Mouse (Mus musculus) erythroblast, embryonic 14.5 days (primary cell): ENCODE measurements at regions not wholly inside any gene's neighbourhood (a gene's known extent, or its start where the extent isn't known, plus 50 kb on each side); places are given as distances from the start of the nearest gene placed in this dataset.
"Not testable (repeated sequence)": the region's sequence is repeated elsewhere in the genome, so short reads cannot be mapped to it uniquely, and the experiment has no call there.

Experiments used
- H3K27me3 ChIP-seq: 2 replicates; pipeline ENCODE4 v1.6.1; 2012; ENCODE audit warnings: inconsistent platforms; ENCODE audit not compliant: control insufficient read depth
- H3K36me3 ChIP-seq: 2 replicates; pipeline ENCODE4 v1.6.1; 2012; ENCODE audit warnings: mild to moderate bottlenecking, inconsistent platforms; ENCODE audit not compliant: control insufficient read depth
- H3K4me1 ChIP-seq: 2 replicates; pipeline ENCODE4 v1.6.1; 2012; ENCODE audit warnings: inconsistent platforms; ENCODE audit not compliant: control insufficient read depth
- H3K4me3 ChIP-seq: replicated peaks from 2 replicates; pipeline ENCODE3; 2012; ENCODE audit warnings: moderate library complexity, mild to moderate bottlenecking, inconsistent platforms
- H3K9me3 ChIP-seq: 2 replicates; pipeline ENCODE4 v1.6.1; 2012; ENCODE audit warnings: low read length, inconsistent platforms, mixed read lengths; ENCODE audit not compliant: control insufficient read depth
- GATA1 ChIP-seq: IDR thresholded peaks from 2 replicates; pipeline ENCODE4 v1.6.1; 2012; ENCODE audit warnings: low read length, inconsistent platforms, mixed read lengths
- TAL1 ChIP-seq: IDR thresholded peaks from 3 replicates; pipeline ENCODE4 v1.6.1; 2012; ENCODE audit warnings: low read length, inconsistent platforms, mixed read lengths

DNA sequence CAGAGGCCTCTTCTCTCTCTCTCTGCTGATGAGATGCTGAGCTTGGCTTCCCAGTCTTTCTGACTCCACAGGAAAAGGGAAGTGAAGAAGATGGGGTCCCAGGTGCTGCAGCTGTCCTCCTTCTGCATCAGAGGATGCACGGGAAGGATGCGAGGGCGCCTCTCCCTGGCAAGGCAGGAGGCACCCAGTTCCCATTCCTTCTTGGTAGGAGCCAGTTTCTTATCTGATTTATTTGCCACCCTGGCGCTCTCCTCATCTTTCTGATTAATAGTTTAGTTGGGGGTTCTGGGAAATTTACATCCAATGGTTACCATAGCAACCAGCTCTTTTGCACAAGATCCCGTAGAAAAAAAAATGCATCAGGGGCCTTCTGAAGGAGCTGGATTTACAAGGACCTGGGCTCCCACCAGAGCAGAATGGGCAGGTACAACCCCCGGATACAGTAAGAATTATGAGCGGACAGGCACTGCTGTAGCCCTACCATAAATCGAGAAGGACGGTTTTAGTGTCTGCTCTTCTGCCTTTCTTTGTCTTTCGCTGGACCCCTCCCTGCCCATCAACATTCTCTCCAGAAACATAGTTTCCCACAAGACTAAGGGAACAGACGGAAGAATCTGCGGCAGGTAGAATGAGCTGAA is 107.2 kb upstream of the Shb start:
- Histone ChIP-seq H3K4me3 (no peak overlapping the region), H3K36me3 (no peaks in the 10 kb centered on the region), H3K9me3 (peaks cover 9% of the 10 kb centered on the region), H3K4me1 (no peaks in the 10 kb centered on the region), H3K27me3 (no peaks in the 10 kb centered on the region)
- TF ChIP-seq GATA1, result no peak
- TF ChIP-seq TAL1, result no peak

DNA sequence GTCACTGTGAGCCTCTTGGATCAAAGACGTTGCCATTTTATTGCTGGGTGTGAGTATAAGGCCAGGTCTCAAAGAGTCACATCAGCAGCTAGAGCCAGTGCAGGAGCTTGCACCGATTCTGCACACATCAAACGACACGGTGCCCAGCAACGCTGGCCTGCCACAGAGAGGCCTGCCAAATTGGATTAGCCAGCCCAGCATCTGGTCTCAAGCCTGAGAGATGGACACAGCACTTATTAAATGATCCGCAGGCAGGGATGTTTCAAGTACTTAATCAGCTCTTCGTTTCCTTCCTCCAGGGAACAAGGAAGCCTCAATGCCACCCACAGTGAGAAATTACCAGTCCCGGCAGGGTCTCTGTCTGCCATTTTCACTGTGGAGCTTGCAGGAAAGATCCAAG is 106.1 kb upstream of the Shb start:
- Histone ChIP-seq H3K36me3 (no peaks in the 10 kb centered on the region), H3K4me1 (no peaks in the 10 kb centered on the region), H3K4me3 (no peak overlapping the region), H3K27me3 (no peaks in the 10 kb centered on the region), H3K9me3 (peaks cover 9% of the 10 kb centered on the region)
- TF ChIP-seq TAL1, result no peak
- TF ChIP-seq GATA1, result no peak

- Histone ChIP-seq H3K4me1 (no peaks in the 10 kb centered on the region), H3K9me3 (peaks cover 5% of the 10 kb centered on the region), H3K27me3 (no peaks in the 10 kb centered on the region), H3K36me3 (no peaks in the 10 kb centered on the region), H3K4me3 (no peak overlapping the region)
- TF ChIP-seq TAL1, result no peak
- no peak for TF ChIP-seq GATA1
These were observed 99.2 kb upstream of the Shb start for GRCm38 (mm10) chr4:45631276-45632045.

DNA sequence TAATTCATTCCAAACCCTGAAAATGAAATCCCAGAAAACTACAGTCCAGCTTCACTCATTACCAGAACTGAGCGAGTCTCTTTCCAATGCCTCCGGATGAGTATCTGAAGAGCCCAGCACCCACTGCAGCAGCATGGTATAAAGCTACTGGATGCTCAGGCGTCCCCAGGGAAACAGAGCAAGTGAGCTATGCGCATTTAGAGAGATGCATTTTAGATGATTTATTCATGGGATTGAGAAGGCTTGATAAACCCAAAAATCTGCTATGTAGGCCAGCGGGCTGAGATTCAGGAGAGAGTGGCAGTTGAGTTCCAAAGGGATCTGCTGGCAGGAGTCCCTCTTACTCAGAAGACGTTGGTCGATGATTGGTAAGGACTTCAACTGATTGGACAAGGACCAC is 93.4 kb upstream of the Shb start:
- Histone ChIP-seq H3K36me3 (no peaks in the 10 kb centered on the region), H3K4me3 (no peak overlapping the region), H3K9me3 (no peaks in the 10 kb centered on the region), H3K4me1 (no peaks in the 10 kb centered on the region), H3K27me3 (no peaks in the 10 kb centered on the region)
- TF ChIP-seq TAL1, result no peak

DNA sequence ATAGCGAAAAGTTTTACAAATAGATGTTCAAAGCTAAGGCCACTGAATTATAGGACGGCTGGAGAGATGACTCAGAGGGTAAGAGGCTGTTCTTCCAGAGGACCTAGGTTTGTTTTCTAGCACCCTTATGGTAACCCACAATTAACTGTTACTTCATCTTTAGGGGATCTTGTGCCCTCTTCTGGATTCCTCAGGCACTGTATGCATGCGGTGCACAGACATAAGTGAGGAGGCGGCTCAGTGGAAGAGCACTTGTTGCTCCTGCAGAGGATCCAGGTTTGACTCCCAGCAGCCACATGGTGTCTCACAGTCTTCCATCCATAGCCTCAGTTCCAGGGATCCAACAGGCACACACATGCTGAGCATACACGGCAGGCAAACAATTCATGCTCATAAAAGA is 89.7 kb upstream of the Shb start:
- Histone ChIP-seq H3K27me3 (no peaks in the 10 kb centered on the region), H3K4me3 (no peak overlapping the region), H3K4me1 (no peaks in the 10 kb centered on the region), H3K9me3 (no peaks in the 10 kb centered on the region), H3K36me3 (no peaks in the 10 kb centered on the region)
- TF ChIP-seq GATA1 (no peak), TAL1 (no peak)

GRCm38 (mm10) chr4:45617126-45617525 is 84.9 kb upstream of the Shb start:
- TF ChIP-seq TAL1 (no peak), GATA1 (no peak)
- Histone ChIP-seq H3K36me3 (no peaks in the 10 kb centered on the region), H3K4me1 (no peaks in the 10 kb centered on the region), H3K9me3 (no peaks in the 10 kb centered on the region), H3K27me3 (no peaks in the 10 kb centered on the region), H3K4me3 (no peak overlapping the region)

DNA sequence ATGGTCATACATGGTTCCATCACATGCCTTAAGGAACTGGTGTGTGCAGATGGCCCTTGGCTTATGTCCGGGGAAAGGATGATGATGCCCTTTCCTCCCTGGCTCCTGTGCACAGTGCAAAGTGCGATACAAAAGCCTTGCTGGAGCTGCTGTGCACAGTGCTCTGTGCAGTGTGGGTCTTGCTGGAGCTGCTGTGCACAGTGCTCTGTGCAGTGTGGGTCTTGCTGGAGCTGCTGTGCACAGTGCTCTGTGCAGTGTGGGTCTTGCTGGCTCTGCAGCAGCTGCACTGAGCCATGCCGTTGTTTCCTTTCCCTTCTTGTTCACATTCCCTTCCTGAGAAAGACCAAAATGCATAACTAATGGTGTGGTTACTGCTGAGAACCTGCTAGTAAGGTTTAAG is 81.2 kb upstream of the Shb start:
- not testable (repeated sequence) for H3K27me3 ChIP-seq, H3K9me3 ChIP-seq, H3K36me3 ChIP-seq, H3K4me3 ChIP-seq
- peaks cover 16% of the 10 kb centered on the region for H3K4me1 ChIP-seq

DNA sequence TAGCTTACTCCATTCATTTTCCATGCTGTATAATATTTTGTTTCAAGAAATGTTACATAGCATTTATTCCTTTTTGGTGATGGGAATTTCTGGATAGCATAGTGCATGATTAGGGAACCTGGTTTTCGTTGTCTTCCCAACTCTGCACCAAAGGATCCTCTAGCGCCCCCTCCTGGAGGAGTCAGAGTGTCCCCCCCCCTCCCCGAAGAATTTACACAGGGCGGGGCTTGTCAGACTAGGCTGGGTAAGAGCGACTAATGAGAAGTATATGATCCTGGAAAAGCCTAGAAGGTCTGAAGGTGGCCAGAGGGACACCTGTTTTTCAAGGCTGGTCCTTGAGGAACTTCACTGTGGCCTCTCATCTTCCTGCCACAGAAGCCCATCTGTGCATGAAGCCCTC is 79.9 kb upstream of the Shb start:
- H3K36me3 ChIP-seq, result no peaks in the 10 kb centered on the region
- no peak for TF ChIP-seq GATA1
- TF ChIP-seq TAL1, result no peak
- no peak overlapping the region for H3K4me3 ChIP-seq
- no peaks in the 10 kb centered on the region for H3K9me3 ChIP-seq
- peaks cover 16% of the 10 kb centered on the region for H3K4me1 ChIP-seq
- H3K27me3 ChIP-seq, result no peaks in the 10 kb centered on the region

GRCm38 (mm10) chr4:45610937-45611336 is 78.7 kb upstream of the Shb start:
- Histone ChIP-seq H3K4me1 (peaks cover 16% of the 10 kb centered on the region), H3K4me3 (no peak overlapping the region), H3K9me3 (no peaks in the 10 kb centered on the region), H3K27me3 (no peaks in the 10 kb centered on the region), H3K36me3 (no peaks in the 10 kb centered on the region)
- TF ChIP-seq TAL1 (no peak), GATA1 (no peak)

DNA sequence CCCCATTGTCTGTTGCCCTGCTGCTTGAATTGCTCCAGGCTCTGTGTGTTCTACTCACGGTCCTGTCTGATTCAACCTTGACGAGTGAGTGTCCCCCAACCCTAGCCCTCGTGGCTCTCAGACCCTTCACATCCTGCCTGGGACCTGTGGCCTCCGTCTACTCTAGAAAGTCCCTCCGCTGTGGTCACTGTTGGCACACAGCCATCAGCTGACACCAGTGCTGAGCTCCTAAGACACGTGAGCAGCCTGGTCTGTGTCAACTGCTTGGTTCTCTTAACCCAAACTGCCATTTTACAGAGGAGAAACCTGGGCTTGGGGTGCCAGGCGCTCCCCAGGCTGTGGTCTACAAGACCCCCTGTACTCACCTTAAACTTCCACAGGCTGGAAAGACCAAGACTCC is 74.3 kb upstream of the Shb start:
- no peaks in the 10 kb centered on the region for H3K9me3 ChIP-seq
- no peak overlapping the region for H3K4me3 ChIP-seq
- TF ChIP-seq GATA1 (no peak), TAL1 (no peak)
- peaks cover 16% of the 10 kb centered on the region for H3K4me1 ChIP-seq
- no peaks in the 10 kb centered on the region for H3K36me3 ChIP-seq
- no peaks in the 10 kb centered on the region for H3K27me3 ChIP-seq
